Mouse (Mus musculus): ENCODE results near the gene Rab11fip4. TPM values are rescaled to one million over a fixed set of nuclear protein-coding genes. Genes with fewer than 3 reads are reported as not detected.

Gene Rab11fip4
- polyA plus RNA-seq, 1 experiment from 2014 or later, result 25.6 TPM

GRCm38 (mm10) chr11:79623029-79623428, 32.0 kb downstream of the Rab11fip4 start:
- Histone ChIP-seq H3K4me2 (no peak overlapping the region), H3K36me3 (replicated peaks) (peaks cover 18% of the 10 kb centered on the region), H3K27ac (no peak overlapping the region), H3K4me3 (replicated peaks) (no peak overlapping the region), H3K4me1 (peaks cover 6% of the 10 kb centered on the region), H3K9ac (no peak overlapping the region), H3K9me3 (no peaks in the 10 kb centered on the region), H3K27me3 (no peaks in the 10 kb centered on the region)
- no peak for ATAC-seq (ENCODE audit: low FRiP score)
- WGBS, result 89% methylated on average over 5 of the region's 5 CpGs

GRCm38 (mm10) chr11:79624801-79625302, 33.8 kb downstream of the Rab11fip4 start:
- ATAC-seq (ENCODE audit: low FRiP score), result peak; percentile 46; the same call in 1 of the 2 replicates
- WGBS, result 26% methylated on average over 4 of the region's 4 CpGs
- no peak overlapping the region for H3K4me3 ChIP-seq (replicated peaks)
- no peak overlapping the region for H3K4me2 ChIP-seq
- H3K4me1 ChIP-seq, result peaks cover 9% of the 10 kb centered on the region
- no peak overlapping the region for H3K9ac ChIP-seq
- H3K9me3 ChIP-seq, result no peaks in the 10 kb centered on the region
- no peaks in the 10 kb centered on the region for H3K27me3 ChIP-seq
- no peak overlapping the region for H3K27ac ChIP-seq
- H3K36me3 ChIP-seq (replicated peaks), result peaks cover 18% of the 10 kb centered on the region

- Histone ChIP-seq H3K4me3 (replicated peaks) (no peak overlapping the region), H3K27ac (no peak overlapping the region), H3K9me3 (no peaks in the 10 kb centered on the region), H3K4me1 (peaks cover 14% of the 10 kb centered on the region), H3K36me3 (replicated peaks) (0 out of 2 replicates have a peak, but pooled peaks cover 8% of the 10 kb centered on the region), H3K9ac (no peak overlapping the region), H3K27me3 (no peaks in the 10 kb centered on the region), H3K4me2 (no peak overlapping the region)
- ATAC-seq (ENCODE audit: low FRiP score), result no peak
- WGBS, result 76% methylated on average over 3 of the region's 3 CpGs
These were observed 37.7 kb downstream of the Rab11fip4 start for GRCm38 (mm10) chr11:79628716-79629115.

- H3K27me3 ChIP-seq, result no peaks in the 10 kb centered on the region
- H3K9ac ChIP-seq, result no peak overlapping the region
- H3K27ac ChIP-seq, result no peak overlapping the region
- H3K4me1 ChIP-seq, result peaks cover 11% of the 10 kb centered on the region
- WGBS, result 71% methylated on average over 7 of the region's 7 CpGs
- H3K9me3 ChIP-seq, result no peaks in the 10 kb centered on the region
- H3K4me2 ChIP-seq, result no peak overlapping the region
- H3K4me3 ChIP-seq (replicated peaks), result no peak overlapping the region
- H3K36me3 ChIP-seq (replicated peaks), result 0 out of 2 replicates have a peak, but pooled peaks cover 11% of the 10 kb centered on the region
- no peak for ATAC-seq (ENCODE audit: low FRiP score)
These were observed 38.9 kb downstream of the Rab11fip4 start for GRCm38 (mm10) chr11:79629752-79630374.

- Histone ChIP-seq H3K4me1 (0 out of 2 replicates have a peak, but pooled peaks cover 7% of the 10 kb centered on the region), H3K27me3 (no peaks in the 10 kb centered on the region), H3K27ac (no peak overlapping the region), H3K9ac (no peak overlapping the region), H3K36me3 (replicated peaks) (0 out of 2 replicates have a peak, but pooled peaks cover 11% of the 10 kb centered on the region), H3K4me2 (no peak overlapping the region), H3K9me3 (no peaks in the 10 kb centered on the region), H3K4me3 (replicated peaks) (no peak overlapping the region)
- 34% methylated on average over 6 of the region's 6 CpGs for WGBS
- no peak for ATAC-seq (ENCODE audit: low FRiP score)
These were observed 39.5 kb downstream of the Rab11fip4 start for GRCm38 (mm10) chr11:79630521-79630920.

- Histone ChIP-seq H3K4me3 (replicated peaks) (no peak overlapping the region), H3K27ac (no peak overlapping the region), H3K9me3 (0 out of 2 replicates have a peak, but pooled peaks cover 4% of the 10 kb centered on the region), H3K4me2 (no peak overlapping the region), H3K36me3 (replicated peaks) (0 out of 2 replicates have a peak, but pooled peaks cover 13% of the 10 kb centered on the region), H3K9ac (no peak overlapping the region), H3K27me3 (no peaks in the 10 kb centered on the region), H3K4me1 (peaks cover 13% of the 10 kb centered on the region; the same call in 1 of the 2 replicates)
- 85% methylated on average over 8 of the region's 8 CpGs for WGBS
- no peak for ATAC-seq (ENCODE audit: low FRiP score)
These were observed 42.4 kb downstream of the Rab11fip4 start for GRCm38 (mm10) chr11:79633366-79633765.

- Histone ChIP-seq H3K9ac (no peak overlapping the region), H3K36me3 (replicated peaks) (0 out of 2 replicates have a peak, but pooled peaks cover 13% of the 10 kb centered on the region), H3K9me3 (0 out of 2 replicates have a peak, but pooled peaks cover 4% of the 10 kb centered on the region), H3K27me3 (no peaks in the 10 kb centered on the region), H3K4me3 (replicated peaks) (no peak overlapping the region), H3K27ac (no peak overlapping the region), H3K4me1 (peaks cover 28% of the 10 kb centered on the region), H3K4me2 (no peak overlapping the region)
- WGBS, result 85% methylated on average over 6 of the region's 6 CpGs
- ATAC-seq (ENCODE audit: low FRiP score), result no peak
These were observed 44.8 kb downstream of the Rab11fip4 start for GRCm38 (mm10) chr11:79635661-79636449.

GRCm38 (mm10) chr11:79636481-79636880, 45.5 kb downstream of the Rab11fip4 start:
- Histone ChIP-seq H3K4me1 (peaks cover 30% of the 10 kb centered on the region), H3K4me3 (replicated peaks) (no peak overlapping the region), H3K9me3 (0 out of 2 replicates have a peak, but pooled peaks cover 4% of the 10 kb centered on the region), H3K27me3 (no peaks in the 10 kb centered on the region), H3K4me2 (no peak overlapping the region), H3K9ac (no peak overlapping the region), H3K27ac (no peak overlapping the region), H3K36me3 (replicated peaks) (0 out of 2 replicates have a peak, but pooled peaks cover 13% of the 10 kb centered on the region)
- WGBS, result 77% methylated on average over 1 of the region's 1 CpGs
- no peak for ATAC-seq (ENCODE audit: low FRiP score)

GRCm38 (mm10) chr11:79638691-79639090, 47.7 kb downstream of the Rab11fip4 start:
- Histone ChIP-seq H3K4me1 (peaks cover 33% of the 10 kb centered on the region), H3K9me3 (0 out of 2 replicates have a peak, but pooled peaks cover 4% of the 10 kb centered on the region), H3K4me3 (replicated peaks) (no peak overlapping the region), H3K36me3 (replicated peaks) (0 out of 2 replicates have a peak, but pooled peaks cover 5% of the 10 kb centered on the region), H3K9ac (no peak overlapping the region), H3K27me3 (no peaks in the 10 kb centered on the region), H3K4me2 (no peak overlapping the region), H3K27ac (no peak overlapping the region)
- ATAC-seq (ENCODE audit: low FRiP score), result no peak
- WGBS, result 50% methylated on average over 5 of the region's 5 CpGs

GRCm38 (mm10) chr11:79640940-79641733, 50.1 kb downstream of the Rab11fip4 start:
- Histone ChIP-seq H3K27ac (no peak overlapping the region), H3K4me2 (no peak overlapping the region), H3K9ac (no peak overlapping the region), H3K9me3 (no peaks in the 10 kb centered on the region), H3K4me1 (peaks cover 57% of the 10 kb centered on the region), H3K27me3 (no peaks in the 10 kb centered on the region), H3K4me3 (replicated peaks) (no peak overlapping the region), H3K36me3 (replicated peaks) (no peaks in the 10 kb centered on the region)
- 69% methylated on average over 8 of the region's 8 CpGs for WGBS
- no peak for ATAC-seq (ENCODE audit: low FRiP score)

- H3K27ac ChIP-seq, result no peak overlapping the region
- no peaks in the 10 kb centered on the region for H3K9me3 ChIP-seq
- H3K4me1 ChIP-seq, result peaks cover 72% of the 10 kb centered on the region
- no peak overlapping the region for H3K9ac ChIP-seq
- H3K36me3 ChIP-seq (replicated peaks), result no peaks in the 10 kb centered on the region
- no peak for ATAC-seq (ENCODE audit: low FRiP score)
- H3K4me2 ChIP-seq, result no peak overlapping the region
- H3K4me3 ChIP-seq (replicated peaks), result no peak overlapping the region
- WGBS, result 84% methylated on average over 9 of the region's 9 CpGs
- no peaks in the 10 kb centered on the region for H3K27me3 ChIP-seq
These were observed 52.7 kb downstream of the Rab11fip4 start for GRCm38 (mm10) chr11:79643730-79644129.

All from forebrain, embryonic 12.5 days (tissue).